Comparison of ENCODE assay signal across 28 mouse cellular contexts in the genomic region with DNA sequence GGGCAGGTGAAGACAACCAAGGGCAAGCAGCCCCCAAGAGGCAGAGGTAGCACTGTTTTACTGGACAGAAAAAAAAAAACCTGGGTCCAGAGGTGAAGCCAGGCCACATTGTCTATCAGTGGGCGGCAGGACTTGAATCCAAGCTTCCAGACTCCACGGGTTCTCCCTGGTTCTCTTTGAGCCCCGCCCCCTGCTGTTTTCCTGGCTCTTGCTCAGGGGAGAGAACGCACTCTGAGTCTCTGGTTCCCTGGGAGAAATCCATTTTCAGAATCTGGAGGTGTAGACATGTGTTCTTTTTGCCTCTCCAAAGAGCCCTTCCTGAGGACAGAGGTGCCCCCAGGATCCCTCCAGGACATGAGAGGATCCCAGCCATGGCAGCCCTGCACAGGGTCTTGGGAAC. TPM values are rescaled to one million over a fixed set of nuclear protein-coding genes. Genes with fewer than 3 reads are reported as not detected.
A peak's percentile ranks its signal among the peaks of the same experiment; 100 is the strongest.
DNase-seq lines count a peak whose midpoint lies in the region; ATAC-seq lines count a peak whose summit lies in the region.
"Had no signal": no experiment of that assay in that cellular context is flagged by ENCODE, and none has a peak within 500 bp of the region (broad histone marks: within the 10 kb centered on the region; RNA-seq: fewer than 3 reads in every experiment).

No protein-coding gene starts in this region.

- H3K27ac ChIP-seq in hindbrain, embryonic 14.5 days: no peak overlapping the region
- H3K27ac ChIP-seq: embryonic facial prominence, embryonic 15.5 days; forebrain, embryonic 10.5 days; gastrocnemius, adult 2 months; heart, embryonic 10.5 days; hindbrain, embryonic 12.5 days; hindbrain, postnatal 0 days had no signal

- 62% methylated on average over 4 of the region's 4 CpGs for WGBS in hindbrain, embryonic 14.5 days

- no peak overlapping the region for H3K4me3 ChIP-seq in hindbrain, embryonic 14.5 days (replicated peaks; ENCODE audit: low read length)
- H3K4me3 ChIP-seq: embryonic facial prominence, embryonic 15.5 days; erythroblast, embryonic 14.5 days; forebrain, embryonic 10.5 days; gastrocnemius, adult 2 months; heart, embryonic 10.5 days; hindbrain, embryonic 12.5 days had no signal

- DNase-seq in left cerebral cortex, postnatal 14 days (ENCODE audit: low spot score in 2 of 2): peak; percentile 51 to 59
- no peak for DNase-seq in left cerebral cortex, adult 11 months (ENCODE audit: low spot score)
- DNase-seq in brain, adult 2 months (ENCODE audit: low read depth, low spot score): peak; percentile 71
- DNase-seq in frontal cortex, postnatal 14 days (ENCODE audit: low spot score in 2 of 2): peak; percentile 26 to 27
- DNase-seq in telencephalon, adult 2 months (ENCODE audit: low read depth, low spot score): peak; percentile 49
- DNase-seq in hindbrain, embryonic 14.5 days (ENCODE audit: low spot score): no peak
- DNase-seq in layer of hippocampus, adult 9-10 months (ENCODE audit: low spot score): no peak
- DNase-seq: adrenal gland, adult 8-10 months; adrenal gland, postnatal 36 days; cerebellum, adult 11 months; cerebellum, adult 8-10 months; cerebellum, postnatal 14 days; embryo, embryonic 11 days; gastrocnemius, adult 2 months; heart, adult 18-20 months; heart, postnatal 10 days; heart, postnatal 4 days had no signal

- no peak overlapping the region for H3K9ac ChIP-seq in hindbrain, embryonic 14.5 days
- H3K9ac ChIP-seq: embryonic facial prominence, embryonic 15.5 days; hindbrain, embryonic 12.5 days had no signal

- peaks cover 7% of the 10 kb centered on the region for H3K27me3 ChIP-seq in hindbrain, embryonic 14.5 days (ENCODE audit: control insufficient read depth, insufficient read depth, low read length)
- H3K27me3 ChIP-seq: Patski had no signal

- no peak for ATAC-seq in hindbrain, embryonic 14.5 days (ENCODE audit: low FRiP score)
- ATAC-seq: forebrain, embryonic 14.5 days; hindbrain, postnatal 0 days; Patski had no signal

- H3K4me1 ChIP-seq in hindbrain, embryonic 14.5 days (replicated peaks; ENCODE audit: control insufficient read depth, insufficient read depth, low read length): no peaks in the 10 kb centered on the region
- H3K4me1 ChIP-seq: embryonic facial prominence, embryonic 15.5 days; forebrain, embryonic 10.5 days; heart, embryonic 10.5 days; hindbrain, embryonic 12.5 days had no signal

- no peak overlapping the region for H3K4me2 ChIP-seq in hindbrain, embryonic 14.5 days (replicated peaks)
- H3K4me2 ChIP-seq: embryonic facial prominence, embryonic 15.5 days; hindbrain, embryonic 12.5 days had no signal

- no peaks in the 10 kb centered on the region for H3K36me3 ChIP-seq in hindbrain, embryonic 14.5 days (replicated peaks; ENCODE audit: control insufficient read depth, insufficient read depth)
- H3K36me3 ChIP-seq: embryonic facial prominence, embryonic 15.5 days; forebrain, embryonic 10.5 days; heart, embryonic 10.5 days; hindbrain, embryonic 12.5 days had no signal

- intact Hi-C loops in left cerebral cortex, postnatal 14 days (cut with DNase I): no loop called here

- no peaks in the 10 kb centered on the region for H3K9me3 ChIP-seq in hindbrain, embryonic 14.5 days (ENCODE audit: control insufficient read depth, low read length)
- H3K9me3 ChIP-seq: embryonic facial prominence, embryonic 15.5 days; forebrain, embryonic 10.5 days; heart, embryonic 10.5 days; hindbrain, embryonic 12.5 days had no signal

RNA-seq across cellular contexts. Expression of gene Dio3, which starts 9.2 kb away (rescaled TPM):
- total RNA-seq in left cerebral cortex, postnatal 14 days (2021): 1 to 10 TPM; 1.2 to 4.1 TPM
- polyA plus RNA-seq in hindbrain, embryonic 14.5 days (2014; fragmentation: Nextera tagmentation; extraction: Ambion mirVana): 0.52 and 0.64 TPM in 2 replicates
- total RNA-seq: CH12.LX; common myeloid progenitor, adult 5-6 weeks; heart, adult 18-20 months; heart, postnatal 10 days; heart, postnatal 4 days had no signal
- polyA plus RNA-seq: erythroblast, embryonic 14.5 days; heart, embryonic 14.5 days had no signal

Comparison
In these comparisons a context has a peak if more than half of its experiments do, and no peak if none do; other contexts are left out.
1. DNase-seq: peak in left cerebral cortex, postnatal 14 days (2 of 2), brain, adult 2 months (single experiment), frontal cortex, postnatal 14 days (2 of 2) and telencephalon, adult 2 months (single experiment); none in left cerebral cortex, adult 11 months (single experiment), hindbrain, embryonic 14.5 days (single experiment) and layer of hippocampus, adult 9-10 months (single experiment).